Mouse (Mus musculus) neutrophil, adult 5-6 weeks (primary cell): ENCODE data around the gene Cpne8. TPM values are rescaled to one million over a fixed set of nuclear protein-coding genes. Genes with fewer than 3 reads are reported as not detected.

Experiments used
- ATAC-seq: fragments of 151-379, 151-347 bp; 2 replicates; pipeline ENCODE4 v1.8.0; 2017; ENCODE audit warnings: mild to moderate bottlenecking, moderate TSS enrichment; ENCODE audit not compliant: insufficient number of reproducible peaks, poor library complexity, low FRiP score, severe bottlenecking; ENCODE audit errors: extremely low read depth
- total RNA-seq: library from RNA; stranded (forward); fragments of 200-1000 nt; gene quantifications from 2 replicates; pipeline ENCODE4 v1.2.3, GENCODE M21; 2017

The Cpne8 gene
- total RNA-seq = not detected in 2 replicates

GRCm38 (mm10) chr15:90678985-90679759, at the start of gene Cpne8:
TSS of gene Cpne8 (minus strand) at chr15:90679432.
- no peak for ATAC-seq

DNA sequence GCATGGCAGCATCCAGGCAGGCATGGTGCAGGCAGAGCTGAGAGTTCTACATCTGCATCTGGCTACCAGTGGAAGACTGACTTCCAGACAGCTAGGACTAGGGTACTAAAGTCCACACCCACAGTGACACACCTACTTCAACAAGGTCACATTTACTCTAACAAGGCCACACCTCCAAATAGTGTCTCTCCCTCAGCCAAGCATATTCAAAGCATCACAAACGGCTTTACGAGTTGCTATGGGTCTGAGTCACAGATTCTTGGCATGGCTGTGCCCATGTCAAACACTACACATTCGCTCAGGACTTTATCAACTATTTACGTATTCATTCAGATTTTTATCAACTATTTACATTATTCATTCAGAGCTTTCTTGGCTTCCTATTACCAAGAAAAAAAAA, 38.5 kb upstream of the Cpne8 start:
- ATAC-seq = no peak

DNA sequence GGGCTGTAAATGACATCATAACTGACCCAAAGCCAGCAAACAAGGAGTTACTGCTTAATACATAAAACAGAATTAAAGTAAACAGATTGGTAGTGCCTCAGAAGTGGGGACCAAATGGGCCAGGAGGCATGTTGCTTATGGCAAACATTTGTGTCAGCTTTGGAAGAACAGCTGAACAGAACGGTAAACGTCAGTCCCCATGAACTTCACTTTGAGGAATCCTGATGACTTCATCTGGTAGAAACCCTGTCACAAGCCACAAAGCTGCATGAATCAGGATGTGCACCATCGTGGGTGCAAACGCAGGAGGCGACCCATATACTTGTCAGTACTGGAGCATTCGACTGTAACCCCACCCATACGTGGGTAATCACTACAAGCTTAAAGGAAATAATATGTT, 30.1 kb upstream of the Cpne8 start:
- no peak for ATAC-seq

- ATAC-seq = no peak
Measured at GRCm38 (mm10) chr15:90704314-90704713, 25.1 kb upstream of the Cpne8 start.

GRCm38 (mm10) chr15:90703502-90704232, 24.4 kb upstream of the Cpne8 start:
- ATAC-seq = no peak

GRCm38 (mm10) chr15:90686770-90687169, 7.5 kb upstream of the Cpne8 start:
- no peak for ATAC-seq

DNA sequence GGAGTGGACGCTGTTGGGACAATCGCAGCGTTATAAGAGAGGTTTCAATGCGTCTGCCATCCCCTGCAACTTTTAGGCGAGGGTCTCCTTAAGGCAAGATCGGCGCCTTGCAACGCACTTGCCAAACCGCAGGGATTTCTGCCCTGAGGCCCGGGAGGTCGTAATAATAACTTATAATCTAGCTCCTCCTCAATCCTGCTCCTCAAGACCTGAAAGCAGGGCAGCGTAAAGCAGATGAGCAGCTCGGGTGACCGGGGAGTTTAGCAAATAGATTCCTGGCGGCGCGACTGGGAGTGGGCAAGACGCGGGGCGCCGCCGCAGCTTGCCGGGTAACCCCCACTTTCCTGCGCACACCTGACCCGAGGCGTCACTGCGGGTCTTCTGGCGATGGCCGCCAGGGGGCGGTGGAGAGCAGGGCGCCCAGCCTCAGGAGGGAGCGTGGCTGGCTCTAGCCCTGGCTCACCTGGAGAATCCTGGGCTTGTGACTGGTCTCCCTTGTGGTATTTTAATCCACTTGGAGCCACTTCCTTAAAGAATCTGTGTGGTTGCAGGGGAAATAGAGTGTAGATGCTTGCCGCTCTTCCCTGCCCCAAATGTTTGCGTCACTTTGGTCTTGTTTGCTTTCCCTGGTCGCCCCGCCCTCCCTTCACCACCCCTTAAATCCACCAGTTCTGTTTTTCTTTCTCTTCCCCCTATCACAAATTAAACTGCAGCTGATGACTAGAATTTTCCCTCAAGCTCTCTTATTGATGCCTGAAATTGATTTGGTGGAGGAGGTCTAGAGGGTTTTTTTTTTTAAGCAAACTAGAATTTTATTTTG, 738 bp upstream of the Cpne8 start:
- ATAC-seq = no peak

GRCm38 (mm10) chr15:90678488-90678887, 744 bp downstream of the Cpne8 start:
- no peak for ATAC-seq

DNA sequence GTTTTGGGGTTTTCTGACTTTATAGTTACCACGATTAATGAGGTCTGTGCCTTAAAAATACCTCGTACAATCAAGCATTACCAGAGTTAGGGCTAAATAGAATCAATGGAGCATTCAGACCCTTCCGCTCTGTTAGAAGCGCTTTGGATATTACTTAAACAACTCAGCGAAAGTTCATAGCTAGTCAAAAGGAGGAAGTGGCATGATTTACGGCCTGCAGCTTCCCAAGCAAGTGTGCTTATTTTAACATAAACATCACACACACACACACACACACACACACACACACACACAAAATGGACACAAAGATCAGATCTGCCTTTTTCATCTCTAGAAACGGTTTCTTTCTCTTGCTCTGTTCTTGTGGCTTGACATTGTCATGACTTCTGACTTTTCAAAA, 9.7 kb downstream of the Cpne8 start:
- ATAC-seq = no peak

GRCm38 (mm10) chr15:90666893-90667292, 12.3 kb downstream of the Cpne8 start:
- no peak for ATAC-seq

DNA sequence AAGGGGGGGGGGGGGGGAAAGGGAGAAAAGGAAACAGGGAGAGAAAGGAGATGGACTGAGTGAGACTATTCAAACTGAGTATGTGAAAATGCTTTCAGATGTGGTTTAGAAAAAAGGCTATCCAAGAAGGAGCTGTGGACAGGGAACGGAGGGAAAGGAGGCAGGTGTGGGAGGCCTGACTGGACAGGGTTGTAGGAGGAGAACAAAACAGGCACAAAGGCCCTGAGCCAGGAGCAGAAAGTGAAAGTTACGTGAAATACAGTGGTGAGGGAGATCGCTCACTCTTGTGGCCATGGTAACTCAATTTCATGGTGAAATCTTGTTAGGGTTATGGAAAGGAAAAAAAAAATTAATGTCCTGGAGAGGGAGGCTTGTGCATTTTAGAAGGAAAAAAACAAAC, 14.6 kb downstream of the Cpne8 start:
- no peak for ATAC-seq

- ATAC-seq = no peak
Measured at GRCm38 (mm10) chr15:90663631-90664030, 15.6 kb downstream of the Cpne8 start.

- ATAC-seq = no peak
Measured at GRCm38 (mm10) chr15:90660723-90661122, 18.5 kb downstream of the Cpne8 start.

DNA sequence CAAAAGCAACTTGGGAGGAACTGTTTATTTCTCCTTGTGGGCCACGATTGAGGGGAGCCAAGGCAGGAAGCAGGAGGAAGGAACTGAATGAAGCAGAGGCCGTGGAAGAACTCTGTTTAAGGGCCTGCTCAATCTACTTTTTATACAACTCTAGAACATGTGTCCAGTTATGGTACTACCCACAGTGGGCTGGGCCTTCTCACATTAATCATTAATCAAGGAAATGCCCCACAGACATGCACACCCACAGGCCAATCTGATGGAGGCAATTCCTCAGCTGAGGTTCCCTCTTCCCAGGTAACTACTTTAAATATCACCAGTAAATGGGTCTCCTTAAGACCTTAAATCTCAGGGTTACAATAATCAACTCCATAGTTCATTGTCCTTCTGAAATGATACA, 21.2 kb downstream of the Cpne8 start:
- ATAC-seq = no peak

- ATAC-seq = no peak
Measured at GRCm38 (mm10) chr15:90656521-90656920, 22.7 kb downstream of the Cpne8 start.

GRCm38 (mm10) chr15:90647011-90647577, 32.1 kb downstream of the Cpne8 start:
- no peak for ATAC-seq

GRCm38 (mm10) chr15:90646326-90646725, 32.9 kb downstream of the Cpne8 start:
- no peak for ATAC-seq

GRCm38 (mm10) chr15:90645828-90646227, 33.4 kb downstream of the Cpne8 start:
- no peak for ATAC-seq

DNA sequence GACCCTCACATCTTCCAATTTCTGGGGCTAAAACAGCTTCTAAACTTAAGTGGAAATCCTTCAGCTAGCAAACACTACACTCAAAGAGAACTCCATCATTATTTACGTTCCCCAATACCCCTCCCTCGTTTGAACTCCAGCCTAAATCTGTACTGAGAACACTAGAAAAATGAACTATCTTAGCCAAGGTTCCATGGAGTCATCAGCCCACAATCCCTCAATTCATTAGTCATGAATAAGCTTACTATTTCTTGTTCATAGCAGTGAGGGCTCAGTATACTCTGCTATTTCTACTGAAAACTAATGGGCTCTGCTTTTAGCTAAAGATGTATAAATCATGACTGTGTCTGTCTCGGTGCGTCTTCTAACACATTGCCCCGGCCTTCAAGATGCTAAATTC, 55.0 kb downstream of the Cpne8 start:
- ATAC-seq = no peak
